Mouse (Mus musculus) monocyte, adult 2 months (primary cell): ENCODE measurements around the gene Ercc8.

Experiments used
- DNase-seq, 2 experiments: peaks; one replicate each; pipeline ENCODE4 v3.0.0; 2022; ENCODE audit warnings: low spot score in 2 of 2, low read depth in 1 of 2

Gene Ercc8

DNA sequence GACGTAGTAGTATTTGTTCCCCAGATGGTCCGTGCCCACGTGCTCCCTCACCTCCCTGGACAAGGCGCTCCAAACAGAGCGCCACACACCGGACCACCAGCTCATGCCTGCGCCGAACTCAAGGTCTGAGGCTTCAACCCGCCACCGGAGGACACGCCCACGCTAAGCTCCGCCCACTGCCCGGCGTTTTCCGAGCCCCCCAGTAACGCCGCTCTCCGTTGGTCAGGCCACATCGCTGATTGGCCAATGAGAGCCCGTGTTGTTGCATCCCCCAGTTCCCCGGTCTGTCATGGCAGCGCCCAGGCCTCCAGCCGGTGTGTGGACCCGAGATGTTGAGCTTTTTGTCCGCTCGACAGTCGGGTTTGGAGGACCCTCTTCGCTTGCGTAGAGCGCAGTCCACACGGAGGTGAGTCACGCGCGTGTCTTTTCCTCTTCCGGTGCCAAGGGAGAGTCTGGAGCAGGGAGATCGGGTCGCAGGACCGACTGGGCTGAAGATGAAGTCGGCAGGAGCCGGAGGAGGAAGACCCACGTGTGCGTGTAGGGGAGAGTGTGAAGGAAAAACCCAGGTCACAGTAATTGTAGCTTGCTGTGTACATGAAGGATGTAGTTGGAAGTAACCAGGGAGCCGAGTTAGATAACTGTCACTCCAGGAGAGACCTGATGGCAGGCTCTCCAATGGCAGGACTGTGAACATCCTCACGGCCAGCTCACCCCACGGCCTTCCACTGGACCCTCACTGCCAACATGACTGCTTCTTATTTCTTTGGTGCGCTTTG, at the start of gene Ercc8, which contains the start of gene Ndufaf2:
Ercc8 (plus strand) TSS at position 267 of the 776 bp plus-strand sequence.
Ndufaf2 (minus strand) TSS at position 159 of the 776 bp plus-strand sequence.
- DNase-seq = peak; percentile 76 to 89

GRCm38 (mm10) chr13:108110929-108111328, 47.6 kb upstream of the Ercc8 start:
- DNase-seq = no peak

DNA sequence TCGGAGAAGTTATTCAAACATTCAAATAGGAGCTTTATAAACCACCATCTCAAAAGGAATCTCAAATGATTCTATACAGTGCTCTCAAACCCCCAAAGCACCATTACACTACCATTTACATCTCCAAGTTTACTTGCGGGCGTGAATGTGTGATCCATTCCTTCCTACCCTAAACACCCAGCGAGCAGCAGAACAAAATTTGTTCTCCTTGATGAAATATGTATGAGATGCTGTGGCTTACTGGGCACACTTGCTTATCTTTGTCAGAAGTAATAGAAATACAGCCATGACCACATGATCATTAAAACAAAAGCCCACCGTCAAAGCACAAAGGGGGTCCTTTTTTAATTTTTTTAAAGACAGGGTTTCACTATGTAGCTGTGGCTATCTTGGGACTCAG, 45.0 kb upstream of the Ercc8 start:
- DNase-seq = no peak

DNA sequence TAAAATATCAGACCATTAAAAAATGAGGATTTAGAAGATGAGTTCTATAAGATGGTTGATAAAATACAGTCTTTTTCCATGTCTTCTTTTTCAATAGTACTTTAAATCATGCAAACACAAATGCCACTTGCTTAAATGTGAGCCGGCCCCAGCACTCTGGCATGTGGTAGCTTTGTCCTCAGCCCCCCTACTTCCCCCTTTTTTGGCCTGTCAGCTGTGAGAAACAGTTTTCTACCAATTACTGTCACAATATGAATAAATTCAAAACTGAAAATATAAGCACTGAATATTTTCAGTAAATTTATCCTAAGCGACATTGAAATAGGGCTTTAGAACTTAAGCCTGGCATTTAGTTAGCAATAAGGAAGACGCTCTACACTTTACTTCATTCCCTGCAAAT, 44.3 kb upstream of the Ercc8 start:
- DNase-seq = no peak

- DNase-seq = no peak
Measured at GRCm38 (mm10) chr13:108117654-108118053, 40.9 kb upstream of the Ercc8 start.

- no peak for DNase-seq
Measured at GRCm38 (mm10) chr13:108118188-108118587, 40.3 kb upstream of the Ercc8 start.

GRCm38 (mm10) chr13:108119411-108120310, 38.9 kb upstream of the Ercc8 start:
- DNase-seq = no peak

- DNase-seq = no peak
Measured at GRCm38 (mm10) chr13:108123109-108123723, 35.3 kb upstream of the Ercc8 start.

- no peak for DNase-seq
Measured at GRCm38 (mm10) chr13:108124096-108124495, 34.4 kb upstream of the Ercc8 start.

GRCm38 (mm10) chr13:108126246-108126645, 32.3 kb upstream of the Ercc8 start:
- no peak for DNase-seq

DNA sequence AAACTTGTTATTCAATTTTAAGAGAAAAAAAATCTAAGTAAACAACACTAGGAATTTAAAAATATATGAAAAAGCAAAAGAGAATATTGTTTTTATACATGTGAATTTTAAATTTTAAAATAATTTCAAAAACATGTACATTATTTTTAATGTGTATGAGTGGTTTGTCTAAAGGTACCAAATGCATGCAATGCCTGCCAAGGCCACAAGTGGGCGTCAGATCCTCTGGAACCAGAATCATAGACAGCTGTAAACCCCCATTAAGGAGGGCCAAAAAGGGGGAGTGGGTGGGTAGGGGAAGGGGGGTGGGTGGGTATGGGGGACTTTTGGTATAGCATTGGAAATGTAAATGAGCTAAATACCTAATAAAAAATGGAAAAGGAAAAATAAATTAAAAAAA, 31.4 kb upstream of the Ercc8 start:
- DNase-seq = no peak

GRCm38 (mm10) chr13:108127883-108128282, 30.6 kb upstream of the Ercc8 start:
- no peak for DNase-seq

DNA sequence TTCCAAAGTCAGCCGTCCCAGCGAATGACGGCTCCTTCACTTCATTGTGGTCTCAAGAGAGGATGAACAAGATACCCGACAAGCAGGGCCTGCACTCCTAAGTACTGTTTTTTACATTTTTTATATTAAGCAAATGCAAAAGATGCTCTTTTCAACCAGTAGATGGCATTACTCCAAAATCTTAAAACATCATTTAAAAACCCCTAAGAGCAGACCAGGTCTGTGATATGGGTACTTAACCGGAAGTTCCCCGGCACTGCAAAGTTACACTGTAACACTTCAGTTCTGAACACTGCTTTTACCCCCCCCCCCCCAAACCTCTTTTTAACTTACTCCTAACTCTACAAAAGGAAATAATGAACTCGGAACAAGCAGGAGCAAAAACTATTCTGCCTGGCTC, 29.5 kb upstream of the Ercc8 start:
- no peak for DNase-seq

DNA sequence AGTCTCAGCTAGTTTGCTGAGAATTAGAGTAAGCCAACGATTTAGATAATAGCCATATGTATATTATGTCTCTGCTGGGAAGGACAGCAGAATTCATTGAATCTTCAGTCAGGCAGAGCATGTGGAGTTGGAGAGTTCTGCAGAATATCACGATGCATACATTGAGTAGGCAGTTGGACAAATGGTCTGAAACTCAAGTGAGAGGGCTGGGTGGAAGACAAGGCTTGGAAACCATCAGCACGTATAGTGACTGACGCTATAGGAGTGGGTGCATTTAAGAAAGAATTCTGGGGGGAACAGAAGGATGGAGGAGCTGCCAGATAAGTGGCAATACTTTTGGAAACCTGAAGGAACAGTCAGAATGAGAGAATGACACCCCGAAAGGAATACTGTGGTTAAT, 27.8 kb upstream of the Ercc8 start:
- no peak for DNase-seq

- no peak for DNase-seq
Measured at GRCm38 (mm10) chr13:108132031-108132819, 26.3 kb upstream of the Ercc8 start.

DNA sequence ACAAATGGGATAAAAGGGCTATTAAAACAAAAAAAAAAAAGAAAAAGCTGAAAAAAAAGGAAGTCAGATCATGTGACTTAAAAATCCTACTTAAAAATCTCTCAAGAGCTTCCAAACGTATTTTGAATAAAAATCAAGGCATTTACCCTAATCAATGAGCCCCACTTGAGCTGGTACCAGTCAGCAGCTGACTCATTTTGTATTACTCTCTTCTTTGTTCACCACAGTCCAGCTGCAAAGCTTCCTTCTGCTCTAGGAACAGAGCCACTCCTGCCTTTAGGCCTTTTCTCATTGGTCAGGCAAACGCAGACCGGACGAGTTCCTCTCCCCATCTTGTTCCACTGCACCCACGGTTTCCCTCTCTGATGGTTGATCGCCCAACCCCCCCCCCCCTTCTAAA, 22.9 kb upstream of the Ercc8 start:
- no peak for DNase-seq

GRCm38 (mm10) chr13:108138403-108138977, 20.0 kb upstream of the Ercc8 start:
- no peak for DNase-seq

DNA sequence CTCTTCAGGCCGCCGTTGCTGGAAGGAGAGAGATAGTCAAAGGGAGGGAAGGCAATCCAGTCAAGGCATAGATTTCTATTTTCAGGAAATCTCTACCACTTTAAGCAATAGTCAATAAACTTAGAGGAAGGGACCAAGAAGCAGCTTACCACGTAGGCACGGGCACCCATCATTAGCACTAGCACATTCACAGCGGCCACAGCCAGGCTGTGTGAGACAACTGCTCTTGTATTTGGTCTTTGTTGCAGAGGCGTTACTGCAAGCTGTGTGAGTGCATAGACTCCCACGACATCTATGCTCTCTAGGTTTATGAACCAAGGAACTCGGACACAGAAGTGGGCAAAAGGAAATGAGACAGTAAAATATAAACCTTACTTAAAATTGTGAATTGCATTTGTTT, 14.4 kb upstream of the Ercc8 start:
- DNase-seq = no peak

DNA sequence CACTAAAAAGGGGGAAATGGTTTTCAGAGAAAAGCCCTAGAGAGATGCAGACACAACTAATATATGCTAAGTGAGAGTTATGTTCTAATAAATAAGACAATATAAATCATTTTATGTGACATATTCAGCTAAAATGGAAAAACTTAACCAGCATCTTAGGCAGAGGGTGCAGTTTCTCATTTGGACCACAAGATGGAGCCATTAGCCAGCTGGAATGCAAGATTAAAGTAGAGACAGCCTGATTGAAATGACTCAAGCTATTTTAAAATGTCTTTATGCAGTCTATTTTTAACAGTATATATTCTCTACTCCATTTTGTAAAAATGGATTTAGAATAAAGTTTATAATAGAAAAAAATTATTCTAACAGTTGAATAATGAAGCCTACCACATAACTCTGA, 6.7 kb upstream of the Ercc8 start:
- DNase-seq = no peak

GRCm38 (mm10) chr13:108152650-108153372, 5.7 kb upstream of the Ercc8 start:
- peak in 1 of 2 experiments; percentile 17 for DNase-seq
